8 mouse cellular contexts compared by ENCODE assay signal in genomic region chr16:93831627-93832395, GRCm38 (mm10). TPM values are rescaled to one million over a fixed set of nuclear protein-coding genes. Genes with fewer than 3 reads are reported as not detected.
A peak's percentile ranks its signal among the peaks of the same experiment; 100 is the strongest.
DNase-seq lines count a peak whose midpoint lies in the region; ATAC-seq and TF ChIP-seq lines count a peak whose summit lies in the region.

Gene Morc3 (plus strand): TSS chr16:93832121.

- peak; percentile 96 for ATAC-seq in embryonic facial prominence, embryonic 15.5 days (ENCODE audit: insufficient number of reproducible peaks, low FRiP score, low TSS enrichment, low read depth)
- peak; percentile 96 for ATAC-seq in limb, embryonic 14.5 days (ENCODE audit: low FRiP score, low read depth)
- peak; percentile 97 for ATAC-seq in midbrain, postnatal 0 days (ENCODE audit: low FRiP score)

- no peak for TF ChIP-seq CTCF in bone marrow, adult 2 months (IDR thresholded peaks at IDR 0.05; ENCODE audit: control insufficient read depth, insufficient read depth, low read length)
- TF ChIP-seq CTCF in midbrain, postnatal 0 days (IDR thresholded peaks at IDR 0.05), result no peak

- H3K9me3 ChIP-seq in embryonic facial prominence, embryonic 15.5 days (replicated peaks), result no peaks in the 10 kb centered on the region
- no peaks in the 10 kb centered on the region for H3K9me3 ChIP-seq in limb, embryonic 14.5 days (ENCODE audit: control insufficient read depth, low read length)
- no peaks in the 10 kb centered on the region for H3K9me3 ChIP-seq in midbrain, postnatal 0 days (ENCODE audit: low read length)

- peak; percentile 99 for DNase-seq in 416B (ENCODE audit: low read depth)
- DNase-seq in heart, adult 8-10 months (ENCODE audit: low spot score), result peak; percentile 100
- peak; percentile 100 for DNase-seq in kidney, adult 9 months
- peak; percentile 100 for DNase-seq in limb, embryonic 14.5 days (ENCODE audit: low spot score)
- peak; percentile 100 for DNase-seq in midbrain, postnatal 0 days (ENCODE audit: low spot score)
- peak; percentile 100 for DNase-seq in spleen, postnatal 14 days (ENCODE audit: low spot score in 2 of 2)

- peaks cover 8% of the 10 kb centered on the region for H3K4me1 ChIP-seq in bone marrow, adult 2 months (ENCODE audit: control insufficient read depth, insufficient read depth, low read length)
- H3K4me1 ChIP-seq in embryonic facial prominence, embryonic 15.5 days, result peaks cover 16% of the 10 kb centered on the region
- peaks cover 6% of the 10 kb centered on the region for H3K4me1 ChIP-seq in limb, embryonic 14.5 days (ENCODE audit: control insufficient read depth, insufficient read depth, low read length)
- peaks cover 6% of the 10 kb centered on the region for H3K4me1 ChIP-seq in midbrain, postnatal 0 days (ENCODE audit: insufficient read depth, low read length)

- H3K9ac ChIP-seq in embryonic facial prominence, embryonic 15.5 days, result peak within 1 kb of the TSS; percentile 95
- peak within 1 kb of the TSS; percentile 98 for H3K9ac ChIP-seq in limb, embryonic 14.5 days (ENCODE audit: low read depth, low read length, severe bottlenecking)
- peak within 1 kb of the TSS; percentile 92 for H3K9ac ChIP-seq in midbrain, postnatal 0 days (replicated peaks; ENCODE audit: low read length, poor library complexity, severe bottlenecking)

- peak; percentile 97 for TF ChIP-seq POLR2A in bone marrow, adult 2 months (IDR thresholded peaks at IDR 0.05; ENCODE audit: borderline replicate concordance, control insufficient read depth, low read depth, low read length)
- TF ChIP-seq POLR2A in limb, embryonic 14.5 days (IDR thresholded peaks at IDR 0.05; ENCODE audit: borderline replicate concordance, extremely low read depth, insufficient read depth, insufficient read length), result peak; percentile 98

- 11% methylated on average over 55 of the region's 55 CpGs for WGBS in bone marrow, adult 2 months
- WGBS in embryonic facial prominence, embryonic 15.5 days, result 12% methylated on average over 55 of the region's 55 CpGs
- 13% methylated on average over 46 of the region's 55 CpGs for WGBS in limb, embryonic 14.5 days
- WGBS in midbrain, postnatal 0 days, result 13% methylated on average over 49 of the region's 55 CpGs

- no peaks in the 10 kb centered on the region for H3K36me3 ChIP-seq in embryonic facial prominence, embryonic 15.5 days
- H3K36me3 ChIP-seq in limb, embryonic 14.5 days (ENCODE audit: control insufficient read depth, insufficient read depth, low read length), result no peaks in the 10 kb centered on the region
- H3K36me3 ChIP-seq in midbrain, postnatal 0 days (ENCODE audit: insufficient read depth, low read length), result no peaks in the 10 kb centered on the region

- peak within 1 kb of the TSS; percentile 100 for H3K4me3 ChIP-seq in bone marrow, adult 2 months (replicated peaks; ENCODE audit: control insufficient read depth, low read depth, low read length)
- peak within 1 kb of the TSS; percentile 93 for H3K4me3 ChIP-seq in embryonic facial prominence, embryonic 15.5 days (replicated peaks)
- peak within 1 kb of the TSS; percentile 93 for H3K4me3 ChIP-seq in limb, embryonic 14.5 days (replicated peaks; ENCODE audit: low read length)
- H3K4me3 ChIP-seq in midbrain, postnatal 0 days (ENCODE audit: low read depth, low read length), result peak within 1 kb of the TSS; percentile 66

- peak within 1 kb of the TSS; percentile 99 for H3K27ac ChIP-seq in bone marrow, adult 2 months (ENCODE audit: control insufficient read depth, insufficient read depth, low read depth, low read length, poor library complexity)
- H3K27ac ChIP-seq in embryonic facial prominence, embryonic 15.5 days (replicated peaks), result peak within 1 kb of the TSS; percentile 97
- peak within 1 kb of the TSS; percentile 94 for H3K27ac ChIP-seq in limb, embryonic 14.5 days (replicated peaks; ENCODE audit: low read depth, low read length)
- peak within 1 kb of the TSS; percentile 96 for H3K27ac ChIP-seq in midbrain, postnatal 0 days (ENCODE audit: low read depth, low read length)

- peak within 1 kb of the TSS; percentile 74 for H3K4me2 ChIP-seq in embryonic facial prominence, embryonic 15.5 days (replicated peaks)
- peak within 1 kb of the TSS; percentile 76 for H3K4me2 ChIP-seq in limb, embryonic 14.5 days (replicated peaks; ENCODE audit: low read depth, low read length, severe bottlenecking)
- peak within 1 kb of the TSS; percentile 76 for H3K4me2 ChIP-seq in midbrain, postnatal 0 days (ENCODE audit: low read depth, low read length, poor library complexity, severe bottlenecking)

- no peaks in the 10 kb centered on the region for H3K27me3 ChIP-seq in embryonic facial prominence, embryonic 15.5 days
- no peaks in the 10 kb centered on the region for H3K27me3 ChIP-seq in limb, embryonic 14.5 days (ENCODE audit: control insufficient read depth, insufficient read depth, low read length)
- H3K27me3 ChIP-seq in midbrain, postnatal 0 days (ENCODE audit: insufficient read depth, low read length), result no peaks in the 10 kb centered on the region; the same call in 1 of the 2 replicates

RNA-seq across cellular contexts. Expression of gene Morc3, which starts in this region (rescaled TPM):
- 26.5 and 34.2 TPM in 2 replicates for polyA plus RNA-seq in bone marrow, adult 2 months (2011; ENCODE audit: insufficient read depth, insufficient read length, low replicate concordance, missing spikeins)
- polyA plus RNA-seq in embryonic facial prominence, embryonic 15.5 days (2015; fragmentation: Nextera tagmentation; extraction: Ambion mirVana), result 30.5 and 33.2 TPM in 2 replicates
- total RNA-seq in heart, adult 8-10 months (2022), result 10 to 100 TPM; 12.7 to 25.2 (median 15.9) TPM
- polyA plus RNA-seq in limb, embryonic 14.5 days (2012; rRNA removed), result 26.4 and 32.5 TPM in 2 replicates
- 29.3 and 32.0 TPM in 2 replicates for polyA plus RNA-seq in limb, embryonic 14.5 days (2014; fragmentation: Nextera tagmentation; extraction: Ambion mirVana)
- total RNA-seq in midbrain, postnatal 0 days (2014; rRNA removed), result 24.4 and 50.2 TPM in 2 replicates
- 21.7 and 31.8 TPM in 2 replicates for polyA plus RNA-seq in midbrain, postnatal 0 days (2015; fragmentation: Nextera tagmentation; extraction: Ambion mirVana)

Comparison
In these comparisons a context has a peak if more than half of its experiments do, and no peak if none do; other contexts are left out.
1. Peak in every context shown above with its lines: DNase-seq, ATAC-seq, H3K4me3 ChIP-seq and H3K27ac ChIP-seq.